Mouse (Mus musculus): ENCODE data around the gene Ppp2r5c.

Gene Ppp2r5c

DNA sequence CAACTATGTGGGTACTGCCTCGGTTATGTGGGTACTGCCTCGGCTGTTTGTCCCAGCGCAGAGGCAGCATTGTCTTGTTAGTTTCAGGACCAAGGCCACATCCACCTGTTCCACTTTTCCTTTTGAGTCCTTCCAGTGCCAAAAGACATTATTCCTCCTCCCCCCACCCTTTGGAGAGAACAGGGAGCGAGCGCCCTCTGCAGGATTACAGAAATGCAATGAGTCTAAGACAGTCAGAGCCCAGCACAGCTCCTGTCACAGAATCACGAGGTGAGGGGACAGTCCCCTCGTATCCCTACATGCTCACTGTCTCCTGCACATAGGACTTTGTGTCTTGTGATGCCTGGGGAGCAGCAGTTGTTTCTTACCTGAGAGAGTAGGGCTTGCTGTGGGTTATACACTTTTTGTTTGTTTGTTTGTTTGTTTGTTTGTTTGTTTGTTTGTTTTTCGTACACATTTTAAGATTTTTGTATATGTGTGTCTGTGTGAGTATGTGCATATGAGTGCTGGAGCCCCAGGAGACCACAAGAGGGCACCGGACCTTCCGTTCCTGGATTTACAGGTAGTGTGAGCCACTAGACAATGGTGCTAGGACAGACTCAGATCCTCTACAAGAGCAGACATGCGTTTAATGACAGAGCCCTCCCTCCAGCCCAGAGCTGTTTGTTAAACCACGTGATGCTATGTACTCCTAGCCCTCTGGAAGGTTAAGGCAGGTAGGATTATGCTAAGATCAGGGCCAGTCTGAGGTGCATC is 43.2 kb downstream of the Ppp2r5c start:
- no peak for DNase-seq (ENCODE audit: low spot score)

GRCm38 (mm10) chr12:110492436-110492835 is 45.5 kb downstream of the Ppp2r5c start:
- DNase-seq (ENCODE audit: low spot score), result no peak

DNA sequence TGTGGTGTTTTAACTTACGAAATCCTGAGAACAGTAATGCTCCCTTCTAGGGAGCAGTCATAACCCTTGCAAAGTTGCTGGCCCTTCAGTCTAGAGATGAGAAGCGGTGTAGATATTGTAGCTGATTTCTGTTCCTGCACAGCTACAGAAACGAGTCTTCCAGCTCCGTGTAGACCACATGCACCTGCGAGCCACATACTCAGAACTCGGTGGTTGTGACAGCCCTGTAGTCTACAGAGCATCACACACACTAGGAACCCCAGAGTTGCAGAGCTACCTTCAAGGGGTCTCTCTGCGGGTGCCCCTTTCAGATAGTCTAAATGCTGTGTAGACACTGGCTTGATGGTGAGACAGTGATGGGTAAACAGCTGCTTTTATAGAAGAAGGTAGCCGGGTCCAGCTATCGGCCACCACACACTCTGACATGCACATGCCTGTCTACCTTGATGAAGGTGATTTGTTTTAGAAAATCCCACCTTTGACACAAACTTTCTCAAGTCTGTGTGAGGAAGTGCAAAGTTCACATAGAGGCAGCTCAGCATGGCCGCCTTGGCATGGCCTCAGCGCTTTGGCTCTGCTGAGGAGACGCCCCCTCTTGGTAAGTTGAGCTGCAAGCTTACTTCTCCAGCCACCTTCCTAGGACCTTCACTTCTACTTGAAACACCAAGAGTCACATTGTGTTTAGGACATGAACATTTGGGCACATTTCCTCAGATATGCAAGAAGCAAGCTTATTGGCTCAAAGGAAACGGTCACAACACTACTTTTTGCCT is 46.9 kb downstream of the Ppp2r5c start:
- DNase-seq (ENCODE audit: low spot score), result no peak

DNA sequence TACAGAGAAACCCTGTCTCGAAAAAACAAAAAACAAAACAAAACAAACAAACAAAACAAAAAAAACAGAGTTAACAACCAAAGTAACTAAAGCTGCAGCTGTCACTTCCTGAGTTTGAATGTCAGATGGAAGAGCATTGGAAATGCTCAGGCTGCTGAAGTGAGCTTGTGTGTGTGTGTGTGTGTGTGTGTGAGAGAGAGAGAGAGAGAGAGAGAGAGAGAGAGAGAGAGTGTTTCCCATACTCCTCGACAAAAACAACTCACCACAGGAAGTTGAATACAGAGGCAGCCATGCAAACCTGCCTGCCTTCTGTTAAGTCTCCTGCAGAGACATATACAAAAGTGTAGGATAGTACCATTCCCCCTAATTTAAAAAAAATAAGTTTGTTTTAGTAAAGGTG is 47.9 kb downstream of the Ppp2r5c start:
- no peak for DNase-seq (ENCODE audit: low spot score)

DNA sequence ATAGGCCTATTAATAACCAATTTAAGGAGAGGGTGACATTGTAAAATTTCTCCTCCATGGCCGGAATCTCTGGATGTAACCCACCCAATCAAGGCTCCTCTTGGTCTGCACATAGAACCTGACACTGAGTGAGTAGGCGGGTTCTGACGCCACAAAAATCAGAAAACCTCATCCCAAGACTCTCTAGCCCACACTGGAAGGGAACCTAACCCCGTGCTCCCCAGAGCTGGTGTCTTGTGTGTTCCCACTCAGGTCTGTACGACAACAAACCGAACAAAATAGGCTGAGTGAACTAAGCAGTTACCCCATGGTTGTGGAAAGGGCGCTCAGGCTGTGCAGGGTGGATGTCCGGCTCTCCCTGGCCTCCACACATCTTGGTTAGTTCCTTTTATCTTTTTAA is 48.3 kb downstream of the Ppp2r5c start:
- DNase-seq (ENCODE audit: low spot score), result no peak

DNA sequence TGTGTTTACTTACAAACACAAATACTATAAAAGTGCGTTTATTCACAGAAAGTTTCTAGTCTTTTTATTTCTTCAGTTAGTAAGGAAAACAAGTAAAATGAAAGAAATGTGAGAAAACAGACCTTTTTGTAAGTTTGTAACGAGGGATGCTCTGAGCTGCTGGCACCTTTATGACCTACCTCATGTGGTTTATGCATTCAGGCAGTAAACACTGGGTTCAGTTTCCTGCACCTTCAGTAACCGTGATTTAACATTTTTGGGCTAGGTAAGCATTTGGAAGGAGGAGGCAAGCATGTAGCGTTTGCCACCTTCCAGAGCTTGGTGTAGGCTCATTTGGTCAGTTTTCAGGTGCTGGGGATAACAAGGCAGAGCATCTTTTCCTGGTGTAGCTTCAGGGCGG is 49.1 kb downstream of the Ppp2r5c start:
- DNase-seq (ENCODE audit: low spot score), result no peak

DNA sequence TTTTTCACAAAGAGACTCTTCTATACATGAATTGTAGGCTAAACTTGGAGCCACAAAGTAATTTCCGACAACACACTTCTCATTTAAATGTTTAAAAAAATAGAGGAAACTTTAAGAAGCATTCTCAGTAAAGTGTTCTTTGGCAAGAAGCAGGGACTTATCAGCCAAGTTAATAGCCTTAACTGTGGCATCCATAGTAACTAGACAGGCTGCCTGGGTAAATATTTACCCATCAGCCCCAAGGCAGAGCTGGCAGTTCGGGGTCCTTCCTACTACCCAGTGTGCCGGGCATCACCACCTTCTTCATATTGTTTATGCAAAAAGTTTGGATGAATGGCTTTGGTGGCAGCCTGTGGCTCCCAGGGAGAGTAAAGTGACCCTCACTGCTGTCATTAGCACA is 50.1 kb downstream of the Ppp2r5c start:
- no peak for DNase-seq (ENCODE audit: low spot score)

DNA sequence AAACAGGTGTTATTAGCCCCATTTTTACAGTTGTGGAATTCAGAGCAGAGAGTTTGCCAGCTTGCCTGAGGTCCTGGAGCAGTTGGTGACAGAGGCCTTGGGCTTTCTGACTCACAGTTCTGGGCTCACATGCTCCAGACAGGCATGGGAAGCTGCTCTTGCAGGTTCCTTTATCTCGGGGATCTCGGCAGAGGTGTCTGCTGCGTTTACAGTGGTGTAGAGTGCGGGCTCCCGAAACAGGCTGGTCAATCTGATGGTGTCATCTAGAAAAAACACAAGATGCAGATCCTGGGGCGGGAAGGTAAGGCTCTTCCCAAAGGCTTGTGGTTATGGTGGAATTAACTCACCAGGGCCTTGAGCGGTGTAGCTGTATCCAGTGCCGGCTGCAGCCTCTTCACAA is 50.6 kb downstream of the Ppp2r5c start:
- no peak for DNase-seq (ENCODE audit: low spot score)

- DNase-seq (ENCODE audit: low spot score), result no peak
Observed at GRCm38 (mm10) chr12:110498283-110499224, 51.6 kb downstream of the Ppp2r5c start.

DNA sequence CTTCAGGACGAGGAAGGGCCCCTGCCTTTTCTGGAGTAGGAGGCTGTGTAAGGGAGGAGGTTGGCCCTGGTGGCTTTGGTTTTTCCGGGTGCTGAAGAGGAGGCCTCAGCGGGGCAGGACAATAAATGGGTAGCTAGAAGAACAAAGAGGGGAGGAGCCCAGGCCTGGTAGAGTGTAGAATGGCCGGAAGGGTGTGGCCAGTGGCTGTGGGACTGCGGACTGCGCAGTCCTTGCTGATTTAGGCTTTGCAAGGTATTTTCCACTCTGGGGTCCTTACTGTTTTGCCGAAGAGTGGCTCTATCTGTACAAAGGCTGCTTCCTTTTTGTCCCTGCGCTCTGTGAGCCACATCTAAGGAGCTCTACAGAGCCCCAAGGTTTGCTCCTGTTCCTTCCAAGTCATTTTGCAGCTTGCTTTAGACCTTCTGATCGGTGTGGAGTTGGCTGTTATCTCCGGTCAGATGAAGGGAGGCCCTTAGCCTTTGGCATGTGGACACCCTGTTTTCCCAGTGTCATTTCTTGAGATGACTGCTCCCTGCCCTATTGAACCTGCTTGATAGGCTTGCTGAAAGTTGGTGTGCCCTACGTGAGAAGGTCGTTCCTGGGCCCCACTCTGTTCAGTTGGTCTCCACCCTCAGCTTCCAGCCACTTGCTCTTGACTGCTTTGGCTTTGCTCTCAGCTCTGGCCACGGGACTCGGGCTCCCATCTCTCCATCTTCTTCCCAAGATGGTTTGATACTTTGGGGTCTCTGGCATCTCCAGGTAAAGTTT is 52.5 kb downstream of the Ppp2r5c start:
- no peak for DNase-seq (ENCODE audit: low spot score)

GRCm38 (mm10) chr12:110500095-110500494 is 53.2 kb downstream of the Ppp2r5c start:
- DNase-seq (ENCODE audit: low spot score), result no peak

- DNase-seq (ENCODE audit: low spot score), result no peak
Observed at GRCm38 (mm10) chr12:110503406-110504144, 56.7 kb downstream of the Ppp2r5c start.

DNA sequence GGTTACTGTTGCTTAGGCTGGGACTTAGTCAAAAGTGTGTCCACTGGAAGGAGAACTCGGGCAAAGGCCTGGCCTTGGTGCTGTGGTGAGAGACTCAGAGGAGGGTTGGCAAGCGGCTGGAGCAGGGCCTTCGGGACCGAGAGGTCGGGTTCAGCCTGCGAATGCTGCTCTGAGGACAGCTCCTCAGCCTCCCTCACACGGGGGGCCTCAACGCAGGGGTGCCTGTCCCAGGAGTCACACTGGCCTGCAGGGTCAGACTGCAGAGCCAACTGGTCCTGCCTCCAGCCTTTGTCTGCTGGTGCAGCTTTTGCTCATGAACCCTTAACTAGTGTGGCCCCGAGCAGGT is 57.2 kb downstream of the Ppp2r5c start:
- no peak for DNase-seq (ENCODE audit: low spot score)

GRCm38 (mm10) chr12:110504793-110505192 is 57.9 kb downstream of the Ppp2r5c start:
- DNase-seq (ENCODE audit: low spot score), result no peak

GRCm38 (mm10) chr12:110506046-110506445 is 59.1 kb downstream of the Ppp2r5c start:
- no peak for DNase-seq (ENCODE audit: low spot score)

GRCm38 (mm10) chr12:110507714-110508297 is 60.9 kb downstream of the Ppp2r5c start:
- no peak for DNase-seq (ENCODE audit: low spot score)

GRCm38 (mm10) chr12:110508680-110509079 is 61.8 kb downstream of the Ppp2r5c start:
- DNase-seq (ENCODE audit: low spot score), result no peak

DNA sequence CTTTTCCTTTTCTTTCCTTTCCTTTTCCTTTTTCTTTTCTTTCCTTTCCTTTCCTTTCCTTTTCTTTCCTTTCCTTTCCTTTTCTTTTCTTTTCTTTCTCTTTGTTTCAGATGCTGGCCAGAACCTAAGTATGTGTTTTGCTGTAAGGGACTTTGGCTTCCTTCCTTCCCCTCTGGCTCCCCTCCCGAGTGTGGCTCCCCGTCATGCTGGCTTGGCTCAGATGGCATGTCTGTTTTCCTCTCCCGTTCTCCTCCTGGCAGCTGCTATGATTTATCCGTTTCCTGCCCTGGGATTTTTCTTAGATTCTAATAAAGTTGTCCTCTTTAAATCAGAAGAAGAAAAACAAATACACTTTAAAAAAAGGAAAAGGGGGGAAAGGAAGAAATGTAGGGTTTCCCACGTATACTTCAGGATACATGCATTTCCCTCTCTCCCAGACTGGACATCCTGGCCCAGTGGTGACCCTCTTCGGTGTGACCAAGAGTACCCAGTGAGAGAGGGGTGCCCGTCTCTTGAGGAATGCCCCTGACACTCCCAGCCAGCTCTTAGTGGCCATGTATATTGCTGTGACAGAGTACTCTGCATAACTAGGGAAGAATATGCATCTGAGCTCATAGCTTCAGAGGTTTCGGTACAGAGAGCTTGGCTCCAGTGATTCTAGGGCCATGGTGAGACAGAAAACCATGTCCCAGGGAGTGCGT is 63.4 kb downstream of the Ppp2r5c start:
- DNase-seq (ENCODE audit: low spot score), result peak; percentile 64

DNA sequence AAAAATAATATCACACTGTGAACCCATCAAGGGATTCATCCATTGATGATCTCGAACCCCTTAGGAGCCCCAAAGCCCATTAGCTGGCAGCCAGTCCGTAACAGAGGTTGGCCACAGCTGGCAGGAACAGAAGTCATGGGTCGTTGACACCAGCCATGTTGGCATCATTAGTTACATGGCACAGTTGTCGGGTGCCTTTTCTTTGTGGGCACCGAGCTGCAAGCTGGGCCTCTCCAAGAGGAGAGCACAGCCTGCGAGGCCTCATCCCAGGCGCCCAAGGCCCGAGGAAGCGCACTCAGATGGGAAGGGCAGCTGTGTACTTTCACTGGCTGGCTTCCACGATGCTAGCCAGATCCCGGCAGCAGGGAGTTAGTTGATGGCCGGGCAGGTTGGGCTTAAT is 64.3 kb downstream of the Ppp2r5c start:
- no peak for DNase-seq (ENCODE audit: low spot score)

- no peak for DNase-seq (ENCODE audit: low spot score)
Observed at GRCm38 (mm10) chr12:110511856-110512433, 65.0 kb downstream of the Ppp2r5c start.
